Mouse (Mus musculus): ENCODE results near the gene Fyb2. TPM values are rescaled to one million over a fixed set of nuclear protein-coding genes. Genes with fewer than 3 reads are reported as not detected.

The Fyb2 gene
- total RNA-seq, 2 experiments from 2014 or later: 0.08 to 0.25 TPM

GRCm38 (mm10) chr4:105050041-105050440, 136.8 kb downstream of the Fyb2 start:
- no peak overlapping the region for H3K4me3 ChIP-seq
- DNase-seq: no peak
- no peak for TF ChIP-seq CTCF (IDR thresholded peaks at IDR 0.05)

GRCm38 (mm10) chr4:105051291-105051690, 138.0 kb downstream of the Fyb2 start:
- no peak for TF ChIP-seq CTCF (IDR thresholded peaks at IDR 0.05)
- DNase-seq: no peak
- H3K4me3 ChIP-seq: no peak overlapping the region
- no peak overlapping the region for H3K27ac ChIP-seq
- intact Hi-C loops (cut with DNase I): no loop called here

More at GRCm38 (mm10) chr4:105050041-105050440, 136.8 kb downstream of the Fyb2 start:
- H3K27ac ChIP-seq: no peak overlapping the region
- intact Hi-C loops (cut with DNase I): no loop called here

Other genes starting within 250 kb of the Fyb2 start
- gene C8b, start 147.1 kb upstream of the Fyb2 start, total RNA-seq (2021): not detected
- not detected for gene Gm17662, start 56.1 kb upstream of the Fyb2 start, total RNA-seq (2021)
- gene C8a, start 37.1 kb upstream of the Fyb2 start, total RNA-seq (2021): not detected
- gene Prkaa2, start 196.4 kb downstream of the Fyb2 start, total RNA-seq (2021): 100 to 1,000 TPM; 135 to 136 TPM
- 10 to 100 TPM; 45.8 to 69.1 TPM for gene Plpp3, start 243.9 kb downstream of the Fyb2 start, total RNA-seq (2021)

All from gastrocnemius, adult 2 months (tissue).